14 mouse cellular contexts compared by ENCODE assay signal in the genomic region with DNA sequence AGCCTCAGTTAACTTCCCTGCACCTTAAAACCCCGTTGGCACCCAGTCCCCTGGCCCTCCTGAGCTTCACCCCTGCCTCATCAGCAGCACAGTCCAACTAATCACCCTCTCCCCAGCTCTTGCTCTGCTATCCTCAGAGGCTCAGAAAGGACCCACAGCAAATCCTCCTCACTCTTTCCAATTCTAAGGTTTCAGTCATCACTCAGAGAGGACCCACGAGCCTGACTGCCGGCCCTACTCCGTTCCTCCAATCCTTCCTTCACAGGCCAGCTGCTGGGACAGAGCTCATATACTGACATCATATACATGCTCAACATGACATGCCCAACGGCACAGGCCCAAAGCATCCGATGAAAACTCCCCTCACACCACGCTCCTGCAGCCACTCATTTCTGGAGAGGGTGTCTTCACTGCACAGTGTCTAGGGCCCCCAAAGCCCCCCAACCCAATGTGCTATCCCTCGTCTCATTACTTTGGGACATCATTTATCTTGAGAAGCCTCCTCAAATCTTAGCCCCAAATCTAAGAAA. TPM values are rescaled to one million over a fixed set of nuclear protein-coding genes. Genes with fewer than 3 reads are reported as not detected.
DNase-seq lines count a peak whose midpoint lies in the region; ATAC-seq and TF ChIP-seq lines count a peak whose summit lies in the region.
"Had no signal": no experiment of that assay in that cellular context is flagged by ENCODE, and none has a peak within 500 bp of the region (broad histone marks: within the 10 kb centered on the region; RNA-seq: fewer than 3 reads in every experiment).

No protein-coding gene starts in this region.

- DNase-seq in heart, adult 11 months: peak; percentile 87
- no peak for DNase-seq in heart, adult 18-20 months
- DNase-seq in left cerebral cortex, adult 2 months (ENCODE audit: extremely low spot score in 1 of 2, low spot score in 2 of 2): peak in 1 of 2 experiments; percentile 11
- no peak for DNase-seq in left cerebral cortex, adult 9 months (ENCODE audit: low spot score in 2 of 2)
- no peak for DNase-seq in stomach, postnatal 0 days (ENCODE audit: low spot score)
- DNase-seq: embryo, embryonic 11 days; lung, postnatal 14 days; thymus, postnatal 14 days had no signal

- ATAC-seq in hindbrain, embryonic 16.5 days: no peak
- ATAC-seq in neural tube, embryonic 14.5 days (ENCODE audit: low read depth): no peak
- ATAC-seq in stomach, postnatal 0 days (ENCODE audit: low FRiP score, low TSS enrichment): no peak

- intact Hi-C loops in left cerebral cortex, adult 2 months (cut with DNase I): no loop called here

- 79% methylated on average over 8 of the region's 8 CpGs for WGBS in hindbrain, embryonic 16.5 days
- 80% methylated on average over 8 of the region's 8 CpGs for WGBS in neural tube, embryonic 14.5 days
- 72% methylated on average over 8 of the region's 8 CpGs for WGBS in stomach, postnatal 0 days

- no peaks in the 10 kb centered on the region for H3K27me3 ChIP-seq in hindbrain, embryonic 16.5 days (replicated peaks; ENCODE audit: control insufficient read depth, insufficient read depth, low read length)
- no peaks in the 10 kb centered on the region for H3K27me3 ChIP-seq in neural tube, embryonic 14.5 days (ENCODE audit: control insufficient read depth, insufficient read depth, low read length)
- H3K27me3 ChIP-seq in stomach, postnatal 0 days (ENCODE audit: control insufficient read depth, insufficient read depth, low read length): no peaks in the 10 kb centered on the region

- no peak overlapping the region for H3K27ac ChIP-seq in left cerebral cortex, adult 2 months
- no peak overlapping the region for H3K27ac ChIP-seq in hindbrain, embryonic 16.5 days (ENCODE audit: low read depth, low read length)
- no peak overlapping the region for H3K27ac ChIP-seq in neural tube, embryonic 14.5 days (ENCODE audit: low read depth, low read length)
- no peak overlapping the region for H3K27ac ChIP-seq in stomach, postnatal 0 days (replicated peaks)
- H3K27ac ChIP-seq: heart, adult 2 months had no signal

- TF ChIP-seq EP300 in stomach, postnatal 0 days (optimal IDR thresholded peaks at IDR 0.05): no peak

- H3K36me3 ChIP-seq in hindbrain, embryonic 16.5 days (ENCODE audit: control insufficient read depth, insufficient read depth, low read length): peaks cover 9% of the 10 kb centered on the region
- peaks cover 12% of the 10 kb centered on the region for H3K36me3 ChIP-seq in neural tube, embryonic 14.5 days (ENCODE audit: control insufficient read depth, insufficient read depth, low read length)
- peaks cover 14% of the 10 kb centered on the region for H3K36me3 ChIP-seq in stomach, postnatal 0 days (ENCODE audit: control insufficient read depth, insufficient read depth, low read length)

- H3K4me2 ChIP-seq in hindbrain, embryonic 16.5 days (ENCODE audit: low read length): peak overlapping the region; percentile 70
- H3K4me2 ChIP-seq in neural tube, embryonic 14.5 days (ENCODE audit: low read depth, low read length): peak overlapping the region; percentile 49; the same call in 1 of the 2 replicates
- H3K4me2 ChIP-seq in stomach, postnatal 0 days (replicated peaks; ENCODE audit: low read depth): no peak overlapping the region

- peak overlapping the region; percentile 65 for H3K4me3 ChIP-seq in left cerebral cortex, adult 2 months
- H3K4me3 ChIP-seq in hindbrain, embryonic 16.5 days (ENCODE audit: low read length): peak overlapping the region; percentile 54
- peak overlapping the region; percentile 49; the same call in 1 of the 2 replicates for H3K4me3 ChIP-seq in neural tube, embryonic 14.5 days (ENCODE audit: low read depth, low read length)
- no peak overlapping the region for H3K4me3 ChIP-seq in stomach, postnatal 0 days (ENCODE audit: low read depth, low read length)
- H3K4me3 ChIP-seq: heart, adult 2 months had no signal

- H3K4me1 ChIP-seq in hindbrain, embryonic 16.5 days (ENCODE audit: control insufficient read depth, insufficient read depth, low read depth, low read length): peaks cover 12% of the 10 kb centered on the region
- no peaks in the 10 kb centered on the region for H3K4me1 ChIP-seq in neural tube, embryonic 14.5 days (ENCODE audit: control insufficient read depth, insufficient read depth, low read length)
- no peaks in the 10 kb centered on the region for H3K4me1 ChIP-seq in stomach, postnatal 0 days (replicated peaks; ENCODE audit: control insufficient read depth, insufficient read depth)

- H3K9ac ChIP-seq in hindbrain, embryonic 16.5 days (ENCODE audit: low read depth, low read length): no peak overlapping the region
- H3K9ac ChIP-seq in neural tube, embryonic 14.5 days (replicated peaks; ENCODE audit: low read depth, low read length): no peak overlapping the region
- no peak overlapping the region for H3K9ac ChIP-seq in stomach, postnatal 0 days (ENCODE audit: low read length)

- no peak for TF ChIP-seq CTCF in left cerebral cortex, adult 2 months (IDR thresholded peaks at IDR 0.05)
- TF ChIP-seq CTCF in stomach, postnatal 0 days (IDR thresholded peaks at IDR 0.05; ENCODE audit: low read depth): no peak

- H3K9me3 ChIP-seq in hindbrain, embryonic 16.5 days (ENCODE audit: control insufficient read depth, low read length): no peaks in the 10 kb centered on the region
- H3K9me3 ChIP-seq in neural tube, embryonic 14.5 days (ENCODE audit: control insufficient read depth, low read length): no peaks in the 10 kb centered on the region
- no peaks in the 10 kb centered on the region for H3K9me3 ChIP-seq in stomach, postnatal 0 days (ENCODE audit: control insufficient read depth, low read length)

RNA-seq across cellular contexts. Expression of a gene that starts 10.1 kb away (rescaled TPM):
- total RNA-seq in heart, adult 18-20 months (2021): 1 to 10 TPM; 1.1 to 1.5 TPM
- 10 to 100 TPM; 50.7 to 50.8 TPM for total RNA-seq in left cerebral cortex, adult 2 months (2021)
- polyA plus RNA-seq in hindbrain, embryonic 16.5 days (2015; fragmentation: Nextera tagmentation; extraction: Ambion mirVana): 32.0 and 34.0 TPM in 2 replicates
- polyA plus RNA-seq in neural tube, embryonic 14.5 days (2014; fragmentation: Nextera tagmentation; extraction: Ambion mirVana): 22.4 and 24.2 TPM in 2 replicates
- 2.8 TPM in 2 replicates for polyA plus RNA-seq in stomach, postnatal 0 days (2015; fragmentation: Nextera tagmentation; extraction: Ambion mirVana)

RNA-seq across cellular contexts. Expression of a gene that starts 18.9 kb away (rescaled TPM):
- total RNA-seq in heart, adult 18-20 months (2021): 10 to 100 TPM; 11.1 to 14.2 TPM
- 10 to 100 TPM; 57.2 to 70.8 TPM for total RNA-seq in left cerebral cortex, adult 2 months (2021)
- polyA plus RNA-seq in hindbrain, embryonic 16.5 days (2015; fragmentation: Nextera tagmentation; extraction: Ambion mirVana): 132 TPM in 2 replicates
- 120 and 122 TPM in 2 replicates for polyA plus RNA-seq in neural tube, embryonic 14.5 days (2014; fragmentation: Nextera tagmentation; extraction: Ambion mirVana)
- 64.9 and 65.6 TPM in 2 replicates for polyA plus RNA-seq in stomach, postnatal 0 days (2015; fragmentation: Nextera tagmentation; extraction: Ambion mirVana)

RNA-seq across cellular contexts. Expression of a gene that starts 42.9 kb away (rescaled TPM):
- total RNA-seq in heart, adult 18-20 months (2021): not detected
- total RNA-seq in left cerebral cortex, adult 2 months (2021): not detected
- 0.09 TPM in 1 of 2 replicates, not detected in the other for polyA plus RNA-seq in hindbrain, embryonic 16.5 days (2015; fragmentation: Nextera tagmentation; extraction: Ambion mirVana)
- polyA plus RNA-seq in neural tube, embryonic 14.5 days (2014; fragmentation: Nextera tagmentation; extraction: Ambion mirVana): not detected in 2 replicates
- polyA plus RNA-seq in stomach, postnatal 0 days (2015; fragmentation: Nextera tagmentation; extraction: Ambion mirVana): not detected in 2 replicates
- total RNA-seq: heart, adult 2 months; layer of hippocampus, postnatal 14 days; liver, adult 2 months had no signal
- polyA plus RNA-seq: heart, adult 2 months; kidney, embryonic 16.5 days; liver, adult 2 months had no signal

RNA-seq across cellular contexts. Expression of a gene that starts 53.1 kb away (rescaled TPM):
- not detected for total RNA-seq in heart, adult 18-20 months (2021)
- total RNA-seq in left cerebral cortex, adult 2 months (2021): not detected
- 6.4 TPM in 1 of 2 replicates, not detected in the other for polyA plus RNA-seq in hindbrain, embryonic 16.5 days (2015; fragmentation: Nextera tagmentation; extraction: Ambion mirVana)
- polyA plus RNA-seq in neural tube, embryonic 14.5 days (2014; fragmentation: Nextera tagmentation; extraction: Ambion mirVana): 0.76 and 0.80 TPM in 2 replicates
- 2.7 and 5.0 TPM in 2 replicates for polyA plus RNA-seq in stomach, postnatal 0 days (2015; fragmentation: Nextera tagmentation; extraction: Ambion mirVana)
- total RNA-seq: heart, adult 2 months; layer of hippocampus, postnatal 14 days; liver, adult 2 months had no signal
- polyA plus RNA-seq: heart, adult 2 months; liver, adult 2 months had no signal
